In genomic region chr1:158956361-158956760, GRCm38 (mm10) we compare ENCODE assay signal across 27 mouse cellular contexts. TPM values are rescaled to one million over a fixed set of nuclear protein-coding genes. Genes with fewer than 3 reads are reported as not detected.
"Had no signal": no experiment of that assay in that cellular context is flagged by ENCODE, and none has a peak within 500 bp of the region (broad histone marks: within the 10 kb centered on the region; RNA-seq: fewer than 3 reads in every experiment).

No protein-coding gene starts in this region.

- H3K9ac ChIP-seq: embryonic facial prominence, embryonic 12.5 days; embryonic facial prominence, embryonic 13.5 days; embryonic facial prominence, embryonic 15.5 days; forebrain, embryonic 12.5 days; forebrain, embryonic 13.5 days; forebrain, embryonic 15.5 days; forebrain, postnatal 0 days had no signal

- H3K9me3 ChIP-seq: embryonic facial prominence, embryonic 10.5 days; embryonic facial prominence, embryonic 12.5 days; embryonic facial prominence, embryonic 13.5 days; embryonic facial prominence, embryonic 15.5 days; forebrain, embryonic 10.5 days; forebrain, embryonic 12.5 days; forebrain, embryonic 13.5 days; forebrain, embryonic 15.5 days had no signal

- H3K4me3 ChIP-seq: embryonic facial prominence, embryonic 10.5 days; embryonic facial prominence, embryonic 12.5 days; embryonic facial prominence, embryonic 13.5 days; embryonic facial prominence, embryonic 15.5 days; erythroblast, embryonic 14.5 days; forebrain, embryonic 10.5 days; forebrain, embryonic 12.5 days; forebrain, embryonic 13.5 days; forebrain, embryonic 15.5 days; gastrocnemius, adult 2 months had no signal

- H3K27ac ChIP-seq: embryonic facial prominence, embryonic 10.5 days; embryonic facial prominence, embryonic 12.5 days; embryonic facial prominence, embryonic 13.5 days; embryonic facial prominence, embryonic 15.5 days; forebrain, embryonic 10.5 days; forebrain, embryonic 12.5 days; forebrain, embryonic 13.5 days; forebrain, embryonic 15.5 days; gastrocnemius, adult 2 months had no signal

- DNase-seq: cerebellum, adult 2 months; cerebellum, adult 8-10 months; cerebellum, adult 9-10 months; cerebellum, adult 9-11 months; cerebellum, postnatal 10 days; cerebellum, postnatal 14 days; cerebellum, postnatal 25 days; cerebellum, postnatal 36 days; embryo, embryonic 11 days; forebrain, postnatal 0 days; gastrocnemius, adult 2 months; gastrocnemius, postnatal 10 days; gastrocnemius, postnatal 14 days; gastrocnemius, postnatal 25 days; gastrocnemius, postnatal 36 days; heart, adult 18-20 months had no signal

- H3K27me3 ChIP-seq: embryonic facial prominence, embryonic 13.5 days; embryonic facial prominence, embryonic 15.5 days; forebrain, embryonic 12.5 days; forebrain, embryonic 13.5 days; forebrain, embryonic 15.5 days had no signal

- H3K36me3 ChIP-seq: embryonic facial prominence, embryonic 10.5 days; embryonic facial prominence, embryonic 12.5 days; embryonic facial prominence, embryonic 13.5 days; embryonic facial prominence, embryonic 15.5 days; forebrain, embryonic 10.5 days; forebrain, embryonic 12.5 days; forebrain, embryonic 15.5 days had no signal

RNA-seq across cellular contexts. Expression of gene Pappa2, which starts 23.9 kb away (rescaled TPM):
- total RNA-seq: common myeloid progenitor, adult 5-6 weeks; gastrocnemius, adult 2 months; granulocyte monocyte progenitor cell, adult 5-6 weeks had no signal
- polyA plus RNA-seq: erythroblast, embryonic 14.5 days had no signal
